Mouse (Mus musculus): ENCODE data around the gene Lingo3.

DNA sequence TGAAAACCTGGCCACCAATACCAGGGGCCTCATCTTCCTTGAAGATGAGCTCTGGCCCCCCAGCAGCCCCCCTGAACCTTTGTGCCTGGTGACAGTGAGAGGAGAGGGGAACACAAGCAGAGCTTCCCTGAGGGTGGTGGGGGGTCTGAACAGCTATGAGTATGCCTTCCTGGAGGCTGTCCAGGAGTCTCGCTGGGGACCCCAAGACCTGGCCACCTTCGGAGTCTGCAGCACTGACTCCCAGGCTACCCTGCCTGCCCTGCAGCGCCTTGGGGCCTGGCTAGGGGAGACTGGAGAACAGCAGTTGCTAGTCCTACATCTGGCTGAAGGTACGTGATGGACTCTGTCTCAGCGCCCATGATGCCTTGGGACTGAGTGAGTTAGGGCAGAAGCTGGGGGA, 38.5 kb downstream of the Lingo3 start:
- TF ChIP-seq CTCF (IDR thresholded peaks at IDR 0.05; ENCODE audit: control insufficient read depth, insufficient read depth, low read length): no peak
- no peak for TF ChIP-seq POLR2A (IDR thresholded peaks at IDR 0.05; ENCODE audit: borderline replicate concordance, control insufficient read depth, low read depth, low read length)
